Mouse (Mus musculus) ES-Bruce4 (cell line): ENCODE results near the gene Ccn6.

Experiments used
- CTCF ChIP-seq: IDR thresholded peaks from one replicate; pipeline ENCODE4 v1.8.1; 2011; ENCODE audit warnings: low read depth, low read length
- POLR2A ChIP-seq: IDR thresholded peaks from one replicate; pipeline ENCODE4 v1.8.1; 2011; ENCODE audit warnings: low read length; ENCODE audit not compliant: insufficient read depth

DNA sequence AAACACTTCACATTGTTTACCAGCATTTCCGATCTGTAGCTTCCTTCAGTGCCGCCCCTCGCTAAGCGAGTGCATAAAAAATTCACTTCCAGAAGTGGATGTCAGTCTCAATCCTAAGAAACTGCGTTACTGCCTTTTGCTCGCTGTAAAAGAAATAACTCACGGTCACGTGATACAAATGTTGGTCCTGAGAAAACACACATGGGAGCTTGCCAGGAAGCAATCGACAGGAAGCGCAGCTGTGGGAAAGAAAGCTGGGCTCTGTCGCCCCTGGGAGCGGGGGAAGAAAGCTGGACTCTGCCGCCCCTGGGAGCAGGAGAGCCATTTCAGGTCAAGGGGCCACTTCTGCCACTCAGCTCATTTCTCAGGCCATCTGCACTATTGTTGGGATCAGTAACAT is 9.5 kb upstream of the Ccn6 start:
- TF ChIP-seq POLR2A (no peak), CTCF (no peak)
